Mouse (Mus musculus) small intestine, adult 2 months (tissue): Measurements from ENCODE around the gene Mpdz. TPM values are rescaled to one million over a fixed set of nuclear protein-coding genes. Genes with fewer than 3 reads are reported as not detected.

Experiments
- H3K27ac ChIP-seq: fragments of 200-500 bp; 2 replicates; pipeline ENCODE4 v1.5.1; 2012; ENCODE audit warnings: low read depth, low read length, control low read depth, inconsistent platforms; ENCODE audit not compliant: insufficient read depth
- H3K27me3 ChIP-seq: fragments of 200-500 bp; 2 replicates; pipeline ENCODE4 v1.6.1; 2012; ENCODE audit warnings: mild to moderate bottlenecking, moderate library complexity, low read length, inconsistent platforms; ENCODE audit not compliant: control insufficient read depth, insufficient read depth
- H3K36me3 ChIP-seq: fragments of 200-500 bp; 2 replicates; pipeline ENCODE4 v1.6.1; 2012; ENCODE audit warnings: mild to moderate bottlenecking, low read length, control low read depth, inconsistent platforms; ENCODE audit not compliant: control insufficient read depth, insufficient read depth
- H3K4me1 ChIP-seq: fragments of 200-500 bp; 2 replicates; pipeline ENCODE4 v1.6.1; 2012; ENCODE audit warnings: low read length, inconsistent platforms, mixed read lengths; ENCODE audit not compliant: control insufficient read depth, insufficient read depth, insufficient read length
- H3K4me3 ChIP-seq: fragments of 200-500 bp; 2 replicates; pipeline ENCODE4 v1.5.1; 2012; ENCODE audit warnings: low read depth, mild to moderate bottlenecking, control low read depth, inconsistent platforms, low read length, moderate library complexity
- CTCF ChIP-seq: fragments of 200-500 bp; IDR thresholded peaks from 2 replicates; pipeline ENCODE4 v1.5.1; 2012; ENCODE audit warnings: low read depth, mild to moderate bottlenecking, control low read depth, inconsistent platforms, low read length, moderate library complexity, mixed read lengths; ENCODE audit not compliant: insufficient replicate concordance, insufficient read length; ENCODE audit errors: extremely low read depth
- POLR2A ChIP-seq: fragments of 200-500 bp; IDR thresholded peaks from 2 replicates; pipeline ENCODE4 v1.6.1; 2012; ENCODE audit warnings: low read depth, mild to moderate bottlenecking, control low read depth, inconsistent platforms, low read length, moderate library complexity
- WGBS: fragments of 180-500 bp; shearing (Covaris S2); methylation state at CpG from one replicate; pipeline ENCODE4 v1.1.7; 2018; 5-methylcytosine and 5-hydroxymethylcytosine counted together
- polyA plus RNA-seq: library from polyadenylated mRNA; depleted of rRNA; stranded (reverse); fragments of >200 nt; gene quantifications from 2 replicates; pipeline ENCODE4 v1.2.3, GENCODE M21; 2012

Gene Mpdz
- polyA plus RNA-seq, 1 experiment: 0.99 TPM

- 6% methylated on average over 5 of the region's 5 CpGs for WGBS
- Histone ChIP-seq H3K27me3 (no peaks in the 10 kb centered on the region), H3K36me3 (no peaks in the 10 kb centered on the region), H3K4me1 (no peaks in the 10 kb centered on the region), H3K4me3 (no peak overlapping the region), H3K27ac (no peak overlapping the region)
- no peak for TF ChIP-seq POLR2A
- TF ChIP-seq CTCF: peak; percentile 80; the same call in 1 of the 2 replicates
Measured at GRCm38 (mm10) chr4:81251934-81252333, 190.7 kb downstream of the Mpdz start.

GRCm38 (mm10) chr4:81249245-81249644 is 193.4 kb downstream of the Mpdz start:
- 21% methylated on average over 2 of the region's 2 CpGs for WGBS
- H3K27me3 ChIP-seq: no peaks in the 10 kb centered on the region
- H3K36me3 ChIP-seq: no peaks in the 10 kb centered on the region
- no peak overlapping the region for H3K27ac ChIP-seq
- TF ChIP-seq POLR2A: no peak
- no peak for TF ChIP-seq CTCF
- H3K4me3 ChIP-seq: no peak overlapping the region
- H3K4me1 ChIP-seq: no peaks in the 10 kb centered on the region

- Histone ChIP-seq H3K4me1 (no peaks in the 10 kb centered on the region), H3K4me3 (no peak overlapping the region), H3K27ac (no peak overlapping the region), H3K27me3 (no peaks in the 10 kb centered on the region), H3K36me3 (no peaks in the 10 kb centered on the region)
- TF ChIP-seq CTCF (no peak), POLR2A (no peak)
- 60% methylated on average over 5 of the region's 5 CpGs for WGBS
Measured at GRCm38 (mm10) chr4:81236227-81236626, 206.4 kb downstream of the Mpdz start.
